Mouse (Mus musculus): ENCODE measurements around the gene Ralb. TPM values are rescaled to one million over a fixed set of nuclear protein-coding genes. Genes with fewer than 3 reads are reported as not detected.

Gene Ralb
- polyA plus RNA-seq, 1 experiment from 2014 or later: 94.1 TPM

GRCm38 (mm10) chr1:119485825-119486224 is 18.8 kb downstream of the Ralb start:
- Histone ChIP-seq H3K4me1 (peaks cover 7% of the 10 kb centered on the region; the same call in 1 of the 2 replicates), H3K36me3 (no peaks in the 10 kb centered on the region), H3K9me3 (no peaks in the 10 kb centered on the region), H3K4me2 (replicated peaks) (no peak overlapping the region), H3K4me3 (no peak overlapping the region), H3K27ac (no peak overlapping the region), H3K27me3 (replicated peaks) (no peaks in the 10 kb centered on the region), H3K9ac (no peak overlapping the region)
- no peak for ATAC-seq (ENCODE audit: low FRiP score, low read depth)
- 13% methylated on average over 2 of the region's 2 CpGs for WGBS

- H3K4me1 ChIP-seq: peaks cover 7% of the 10 kb centered on the region; the same call in 1 of the 2 replicates
- no peaks in the 10 kb centered on the region for H3K9me3 ChIP-seq
- 67% methylated on average over 3 of the region's 3 CpGs for WGBS
- H3K27me3 ChIP-seq (replicated peaks): no peaks in the 10 kb centered on the region
- ATAC-seq (ENCODE audit: low FRiP score, low read depth): peak; percentile 66; the same call in 1 of the 2 replicates
- H3K9ac ChIP-seq: no peak overlapping the region
- no peak overlapping the region for H3K4me3 ChIP-seq
- no peak overlapping the region for H3K27ac ChIP-seq
- H3K4me2 ChIP-seq (replicated peaks): no peak overlapping the region
- H3K36me3 ChIP-seq: no peaks in the 10 kb centered on the region
These were observed 20.1 kb downstream of the Ralb start for GRCm38 (mm10) chr1:119484457-119484856.

- H3K27ac ChIP-seq: no peak overlapping the region
- H3K27me3 ChIP-seq (replicated peaks): no peaks in the 10 kb centered on the region
- no peak overlapping the region for H3K4me3 ChIP-seq
- no peaks in the 10 kb centered on the region for H3K9me3 ChIP-seq
- H3K4me1 ChIP-seq: peaks cover 5% of the 10 kb centered on the region; the same call in 1 of the 2 replicates
- no peak overlapping the region for H3K4me2 ChIP-seq (replicated peaks)
- no peaks in the 10 kb centered on the region for H3K36me3 ChIP-seq
- ATAC-seq (ENCODE audit: low FRiP score, low read depth): no peak
- 64% methylated on average over 3 of the region's 3 CpGs for WGBS
- H3K9ac ChIP-seq: no peak overlapping the region
These were observed 21.7 kb downstream of the Ralb start for GRCm38 (mm10) chr1:119482891-119483290.

DNA sequence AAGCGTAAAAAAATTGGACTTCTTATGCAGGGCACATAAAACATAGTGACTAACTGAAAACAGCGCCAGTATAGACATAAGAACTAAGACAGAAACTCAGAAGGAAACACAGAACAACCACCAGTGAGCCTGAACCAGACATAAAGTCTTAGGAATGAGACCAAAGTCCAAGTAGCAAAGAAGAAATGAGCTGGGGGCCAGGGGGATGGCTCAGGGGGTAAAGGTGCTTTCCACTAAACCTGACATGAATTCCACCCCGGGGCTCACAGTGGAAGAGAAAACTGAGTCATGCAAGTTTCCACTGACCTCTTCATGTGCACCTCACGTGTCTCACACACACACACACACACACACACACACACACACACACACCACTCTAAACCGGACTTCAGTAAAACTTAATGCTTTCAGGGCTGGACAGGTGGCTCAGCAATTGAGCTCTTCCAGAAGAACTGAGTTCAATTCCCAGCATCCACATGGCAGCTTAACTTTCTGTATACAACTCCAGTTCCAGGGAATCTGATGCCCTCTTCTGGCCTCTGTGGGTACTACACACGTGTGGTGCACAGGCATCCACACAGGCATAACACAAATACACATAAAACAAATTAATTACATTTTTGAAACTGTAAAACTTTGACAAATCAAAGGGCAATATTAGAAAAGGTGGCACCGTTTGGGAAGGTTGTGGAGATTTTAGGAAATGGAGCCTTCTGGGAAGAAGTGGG is 23.2 kb downstream of the Ralb start:
- 94% methylated on average over 7 of the region's 7 CpGs for WGBS
- H3K27me3 ChIP-seq (replicated peaks): no peaks in the 10 kb centered on the region

GRCm38 (mm10) chr1:119480678-119481077 is 23.9 kb downstream of the Ralb start:
- Histone ChIP-seq H3K4me2 (replicated peaks) (no peak overlapping the region), H3K9ac (no peak overlapping the region), H3K36me3 (peaks cover 5% of the 10 kb centered on the region), H3K4me1 (no peaks in the 10 kb centered on the region), H3K4me3 (no peak overlapping the region), H3K27me3 (replicated peaks) (no peaks in the 10 kb centered on the region), H3K27ac (no peak overlapping the region), H3K9me3 (no peaks in the 10 kb centered on the region)
- WGBS: 94% methylated on average over 8 of the region's 8 CpGs
- ATAC-seq (ENCODE audit: low FRiP score, low read depth): no peak

More for the DNA sequence above, 23.2 kb downstream of the Ralb start:
- Histone ChIP-seq H3K27ac (no peak overlapping the region), H3K9me3 (no peaks in the 10 kb centered on the region), H3K36me3 (no peaks in the 10 kb centered on the region; the same call in 1 of the 2 replicates), H3K4me3 (no peak overlapping the region), H3K4me2 (replicated peaks) (no peak overlapping the region), H3K9ac (no peak overlapping the region), H3K4me1 (no peaks in the 10 kb centered on the region)
- no peak for ATAC-seq (ENCODE audit: low FRiP score, low read depth)

GRCm38 (mm10) chr1:119479641-119480040 is 25.0 kb downstream of the Ralb start:
- Histone ChIP-seq H3K36me3 (peaks cover 13% of the 10 kb centered on the region), H3K27ac (no peak overlapping the region), H3K27me3 (replicated peaks) (no peaks in the 10 kb centered on the region), H3K4me1 (no peaks in the 10 kb centered on the region), H3K4me3 (no peak overlapping the region), H3K4me2 (replicated peaks) (no peak overlapping the region), H3K9ac (no peak overlapping the region), H3K9me3 (no peaks in the 10 kb centered on the region)
- WGBS: 86% methylated on average over 4 of the region's 4 CpGs
- ATAC-seq (ENCODE audit: low FRiP score, low read depth): no peak

DNA sequence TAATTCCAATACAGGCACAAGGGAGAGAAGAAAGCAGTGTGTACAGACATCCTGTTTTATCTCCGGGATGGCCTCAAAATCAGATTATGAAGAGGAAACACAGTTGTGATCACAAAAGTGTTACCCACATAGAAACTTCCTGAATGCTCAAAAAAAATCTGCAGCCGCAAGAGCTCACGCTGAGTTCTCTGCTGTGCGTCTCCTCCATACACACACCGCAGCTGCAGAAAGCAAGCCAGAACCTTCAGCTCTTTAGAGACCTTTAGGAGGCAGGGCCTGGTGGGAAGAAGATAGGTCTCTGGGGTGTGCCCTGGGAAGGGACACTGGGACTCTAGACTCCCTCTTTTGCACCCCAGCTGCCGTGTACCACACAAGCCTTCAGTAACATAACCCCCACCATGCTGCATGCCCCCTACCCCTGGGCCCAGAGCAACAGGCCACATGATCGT is 27.7 kb downstream of the Ralb start:
- Histone ChIP-seq H3K27ac (no peak overlapping the region), H3K4me3 (no peak overlapping the region)
- no peak for ATAC-seq (ENCODE audit: low FRiP score, low read depth)

GRCm38 (mm10) chr1:119474671-119475070 is 29.9 kb downstream of the Ralb start:
- Histone ChIP-seq H3K4me1 (0 out of 2 replicates have a peak, but pooled peaks cover 5% of the 10 kb centered on the region), H3K9ac (no peak overlapping the region), H3K27ac (no peak overlapping the region), H3K4me3 (no peak overlapping the region), H3K4me2 (replicated peaks) (no peak overlapping the region), H3K9me3 (no peaks in the 10 kb centered on the region), H3K36me3 (peaks cover 15% of the 10 kb centered on the region), H3K27me3 (replicated peaks) (no peaks in the 10 kb centered on the region)
- 90% methylated on average over 7 of the region's 7 CpGs for WGBS
- ATAC-seq (ENCODE audit: low FRiP score, low read depth): no peak

More for the DNA sequence above, 27.7 kb downstream of the Ralb start:
- Histone ChIP-seq H3K36me3 (peaks cover 15% of the 10 kb centered on the region), H3K4me1 (0 out of 2 replicates have a peak, but pooled peaks cover 2% of the 10 kb centered on the region), H3K9me3 (no peaks in the 10 kb centered on the region), H3K4me2 (replicated peaks) (no peak overlapping the region), H3K27me3 (replicated peaks) (no peaks in the 10 kb centered on the region), H3K9ac (no peak overlapping the region)
- 87% methylated on average over 7 of the region's 7 CpGs for WGBS

GRCm38 (mm10) chr1:119472648-119473047 is 31.9 kb downstream of the Ralb start:
- no peak overlapping the region for H3K9ac ChIP-seq
- no peaks in the 10 kb centered on the region for H3K27me3 ChIP-seq (replicated peaks)
- H3K27ac ChIP-seq: no peak overlapping the region
- no peak overlapping the region for H3K4me2 ChIP-seq (replicated peaks)
- H3K4me3 ChIP-seq: no peak overlapping the region
- no peaks in the 10 kb centered on the region for H3K9me3 ChIP-seq
- ATAC-seq (ENCODE audit: low FRiP score, low read depth): no peak
- H3K36me3 ChIP-seq: peaks cover 15% of the 10 kb centered on the region
- WGBS: 61% methylated on average over 11 of the region's 11 CpGs
- H3K4me1 ChIP-seq: 0 out of 2 replicates have a peak, but pooled peaks cover 5% of the 10 kb centered on the region

DNA sequence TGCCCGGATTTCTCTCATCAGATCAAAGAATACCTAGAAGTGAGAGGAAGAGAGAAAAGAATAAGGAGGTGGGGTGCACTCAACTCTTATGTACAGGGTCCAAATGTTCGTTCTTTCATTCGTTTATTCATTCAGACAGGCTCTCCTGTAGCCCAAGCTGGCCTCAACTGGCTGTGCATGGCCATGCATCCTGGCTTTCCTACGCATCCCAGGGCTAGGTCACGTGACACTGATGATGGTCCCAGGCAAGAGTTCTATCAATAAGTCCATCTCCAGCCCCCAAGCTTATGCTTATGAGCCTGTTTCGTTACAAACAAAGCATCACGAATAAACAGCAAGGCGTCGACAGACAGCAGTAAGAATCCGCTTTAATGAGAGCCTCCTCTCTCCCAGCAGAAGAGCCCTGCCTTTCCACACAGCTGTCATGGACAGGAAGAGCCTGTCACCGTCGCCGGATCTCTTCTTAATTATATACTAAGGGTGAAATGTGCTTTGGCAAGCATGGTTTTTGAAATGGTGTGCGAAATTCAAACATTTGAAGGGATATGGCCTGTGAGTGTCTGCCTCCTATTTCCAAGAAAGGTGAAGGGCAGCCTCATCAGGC is 32.7 kb downstream of the Ralb start:
- H3K4me2 ChIP-seq (replicated peaks): no peak overlapping the region
- ATAC-seq (ENCODE audit: low FRiP score, low read depth): no peak
- no peak overlapping the region for H3K9ac ChIP-seq
- WGBS: 71% methylated on average over 14 of the region's 14 CpGs
- H3K27me3 ChIP-seq (replicated peaks): no peaks in the 10 kb centered on the region
- no peak overlapping the region for H3K4me3 ChIP-seq
- H3K9me3 ChIP-seq: no peaks in the 10 kb centered on the region
- no peak overlapping the region for H3K27ac ChIP-seq
- H3K4me1 ChIP-seq: 0 out of 2 replicates have a peak, but pooled peaks cover 5% of the 10 kb centered on the region
- H3K36me3 ChIP-seq: peaks cover 15% of the 10 kb centered on the region

GRCm38 (mm10) chr1:119463386-119463785 is 41.2 kb downstream of the Ralb start:
- Histone ChIP-seq H3K27ac (no peak overlapping the region), H3K4me3 (no peak overlapping the region), H3K36me3 (no peaks in the 10 kb centered on the region), H3K27me3 (replicated peaks) (no peaks in the 10 kb centered on the region), H3K9ac (no peak overlapping the region), H3K4me2 (replicated peaks) (no peak overlapping the region), H3K4me1 (no peaks in the 10 kb centered on the region), H3K9me3 (no peaks in the 10 kb centered on the region)
- 49% methylated on average over 2 of the region's 2 CpGs for WGBS
- no peak for ATAC-seq (ENCODE audit: low FRiP score, low read depth)

DNA sequence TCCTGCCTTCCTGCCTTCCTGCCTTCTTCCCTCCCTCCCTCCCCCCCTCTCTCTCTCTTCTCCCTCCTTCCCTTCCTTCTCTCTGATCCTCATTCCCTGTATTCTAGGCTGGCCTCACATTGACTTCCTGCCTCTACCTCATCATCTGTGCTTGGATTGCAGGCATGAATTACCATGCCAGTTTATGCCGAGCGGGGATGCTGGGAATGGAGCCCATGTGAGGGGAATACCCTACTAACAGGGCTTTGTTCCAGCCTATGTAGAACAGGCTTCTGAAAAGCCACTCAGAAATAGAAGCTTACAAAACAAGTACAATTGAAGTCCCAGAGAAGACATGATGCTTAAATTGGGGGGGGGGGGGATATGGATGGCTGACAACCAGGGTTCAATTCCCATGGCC is 44.5 kb downstream of the Ralb start:
- WGBS: 81% methylated on average over 2 of the region's 2 CpGs
- Histone ChIP-seq H3K4me1 (peaks cover 6% of the 10 kb centered on the region; the same call in 1 of the 2 replicates), H3K27me3 (replicated peaks) (no peaks in the 10 kb centered on the region; the same call in 1 of the 2 replicates), H3K4me2 (replicated peaks) (no peak overlapping the region), H3K9ac (no peak overlapping the region), H3K27ac (no peak overlapping the region), H3K36me3 (no peaks in the 10 kb centered on the region), H3K9me3 (no peaks in the 10 kb centered on the region), H3K4me3 (no peak overlapping the region)
- ATAC-seq (ENCODE audit: low FRiP score, low read depth): no peak

Measured in neural tube, embryonic 12.5 days (tissue).